22 mouse cellular contexts compared by ENCODE assay signal in the genomic region with DNA sequence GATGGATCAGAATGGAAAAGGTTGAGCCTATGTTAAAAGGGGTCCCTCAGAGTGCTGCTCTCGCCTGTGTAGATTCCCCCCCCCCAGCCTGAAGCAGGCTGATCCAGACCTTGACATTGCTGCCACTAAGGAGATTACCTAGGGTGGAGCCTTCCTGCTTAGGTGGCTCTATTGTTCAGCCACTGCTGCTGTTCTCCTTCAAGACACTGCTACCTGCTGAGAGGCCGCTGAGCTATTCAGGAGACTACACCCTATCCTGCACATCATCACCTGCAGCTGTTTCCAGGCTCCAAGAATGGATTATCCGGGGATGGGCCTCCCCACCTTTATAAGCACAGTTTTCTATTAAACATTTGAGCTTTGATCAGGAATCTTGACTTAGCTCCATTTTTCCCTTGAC. TPM values are rescaled to one million over a fixed set of nuclear protein-coding genes. Genes with fewer than 3 reads are reported as not detected.
A peak's percentile ranks its signal among the peaks of the same experiment; 100 is the strongest.
DNase-seq lines count a peak whose midpoint lies in the region; TF ChIP-seq lines count a peak whose summit lies in the region.
"Not testable (repeated sequence)": the region's sequence is repeated elsewhere in the genome, so short reads cannot be mapped to it uniquely, and the experiment has no call there.
"Had no signal": no experiment of that assay in that cellular context is flagged by ENCODE, and none has a peak within 500 bp of the region (broad histone marks: within the 10 kb centered on the region; RNA-seq: fewer than 3 reads in every experiment).

No protein-coding gene starts in this region.

- not testable (repeated sequence) for TF ChIP-seq POLR2A in ES-Bruce4 (IDR thresholded peaks at IDR 0.05; ENCODE audit: insufficient read depth, low read length)

- peak; percentile 73 for DNase-seq in ES-CJ7 (ENCODE audit: low read depth, low spot score)
- peak; percentile 1 for DNase-seq in ES-E14 (ENCODE audit: low read depth, low spot score)
- peak; percentile 81 for DNase-seq in R1 (ENCODE audit: low read depth, low spot score)
- peak; percentile 46 for DNase-seq in ZHBTc4 (ENCODE audit: low read depth, low spot score)

- H3K9ac ChIP-seq in ES-Bruce4 (ENCODE audit: low read depth, poor library complexity, severe bottlenecking); ES-E14 (ENCODE audit: insufficient read depth, low read depth, low read length, poor library complexity, severe bottlenecking): not testable (repeated sequence)

- TF ChIP-seq CTCF in ES-Bruce4 (IDR thresholded peaks at IDR 0.05; ENCODE audit: low read depth, low read length): not testable (repeated sequence)

- H3K4me3 ChIP-seq in ES-Bruce4 (ENCODE audit: low read depth, low read length); ES-E14 (ENCODE audit: insufficient read depth in 1 of 2, low read depth in 1 of 2, low read length in 2 of 2, poor library complexity in 1 of 2, severe bottlenecking in 1 of 2): not testable (repeated sequence)

- in situ Hi-C loops in ES-E14 (cut with MboI; ENCODE audit: low sequenced_read_pairs in 2 of 2, unreplicated experiment in 2 of 2): not testable (repeated sequence)

- TF ChIP-seq EP300 in ES-Bruce4 (IDR thresholded peaks at IDR 0.05; ENCODE audit: insufficient read depth, low read depth, low read length): peak; percentile 40; the same call in 1 of the 2 replicates

- H3K27me3 ChIP-seq in ES-Bruce4 (ENCODE audit: control insufficient read depth, insufficient read depth, low read length, poor library complexity, severe bottlenecking): not testable (repeated sequence)

- H3K36me3 ChIP-seq in ES-Bruce4 (ENCODE audit: control insufficient read depth, insufficient read depth, low read length, poor library complexity, severe bottlenecking); ES-E14 (ENCODE audit: control insufficient read depth, insufficient read depth, low read length, poor library complexity, severe bottlenecking): not testable (repeated sequence)

- H3K9me3 ChIP-seq in ES-Bruce4 (replicated peaks; ENCODE audit: control insufficient read depth, insufficient read depth, low read length, poor library complexity, severe bottlenecking); ES-E14 (ENCODE audit: control insufficient read depth, insufficient read depth, low read depth, low read length): not testable (repeated sequence)

- H3K27ac ChIP-seq in ES-Bruce4 (ENCODE audit: insufficient read depth, low read length); ES-E14 (ENCODE audit: insufficient read depth, low read depth, low read length, poor library complexity, severe bottlenecking): not testable (repeated sequence)

- H3K4me1 ChIP-seq in ES-Bruce4 (ENCODE audit: control insufficient read depth, insufficient read depth, low read length); ES-E14 (ENCODE audit: control insufficient read depth in 2 of 2, insufficient read depth in 2 of 2, low read length in 2 of 2, poor library complexity in 1 of 2): not testable (repeated sequence)

RNA-seq across cellular contexts. Expression of gene Gm3880, which starts 2.1 kb away (rescaled TPM):
- polyA plus RNA-seq in ES-Bruce4 (2011; ENCODE audit: insufficient read depth, insufficient read length, low read depth, missing spikeins): not detected in 2 replicates
- total RNA-seq in ES-E14 (2012; rRNA removed): 1.7 TPM in 1 of 2 replicates, not detected in the other
- total RNA-seq: adrenal gland, adult 2 months; adrenal gland, adult 8-10 months; adrenal gland, postnatal 10 days; adrenal gland, postnatal 14 days; adrenal gland, postnatal 25 days; adrenal gland, postnatal 4 days; CH12.LX; G1E; MEL had no signal
- polyA plus RNA-seq: activated CD4-positive, CD25-positive, alpha-beta regulatory T cell, adult 4 months; adrenal gland, adult 2 months; brain, embryonic 14.5 days; C2C12; CD4-positive, CD25-positive, alpha-beta regulatory T cell, adult 4 months; cerebellum, adult 2 months; G1E; Patski had no signal

RNA-seq across cellular contexts. Expression of gene Gm9112, which starts 22.7 kb away (rescaled TPM):
- polyA plus RNA-seq in ES-Bruce4 (2011; ENCODE audit: insufficient read depth, insufficient read length, low read depth, missing spikeins): 1.5 and 2.1 TPM in 2 replicates
- total RNA-seq in ES-E14 (2012; rRNA removed): 2.0 and 3.1 TPM in 2 replicates
- total RNA-seq: adrenal gland, adult 18-20 months; adrenal gland, adult 2 months; adrenal gland, adult 8-10 months; adrenal gland, postnatal 10 days; adrenal gland, postnatal 14 days; adrenal gland, postnatal 25 days; adrenal gland, postnatal 36 days; adrenal gland, postnatal 4 days; CH12.LX; G1E; MEL had no signal
- polyA plus RNA-seq: activated CD4-positive, CD25-positive, alpha-beta regulatory T cell, adult 4 months; adrenal gland, adult 2 months; brain, embryonic 14.5 days; C2C12; CD4-positive, CD25-positive, alpha-beta regulatory T cell, adult 4 months; cerebellum, adult 2 months; G1E; Patski had no signal

RNA-seq across cellular contexts. Expression of gene Dmrtc1b, which starts 23.0 kb away (rescaled TPM):
- polyA plus RNA-seq in ES-Bruce4 (2011; ENCODE audit: insufficient read depth, insufficient read length, low read depth, missing spikeins): not detected in 2 replicates
- total RNA-seq in ES-E14 (2012; rRNA removed): 0.27 TPM in 1 of 2 replicates, not detected in the other
- total RNA-seq: adrenal gland, adult 18-20 months; adrenal gland, adult 2 months; adrenal gland, adult 8-10 months; adrenal gland, postnatal 10 days; adrenal gland, postnatal 14 days; adrenal gland, postnatal 25 days; adrenal gland, postnatal 36 days; adrenal gland, postnatal 4 days; CH12.LX; G1E; MEL had no signal
- polyA plus RNA-seq: activated CD4-positive, CD25-positive, alpha-beta regulatory T cell, adult 4 months; adrenal gland, adult 2 months; brain, embryonic 14.5 days; C2C12; CD4-positive, CD25-positive, alpha-beta regulatory T cell, adult 4 months; cerebellum, adult 2 months; G1E; Patski had no signal

RNA-seq across cellular contexts. Expression of gene Phka1, which starts 40.7 kb away (rescaled TPM):
- polyA plus RNA-seq in ES-Bruce4 (2011; ENCODE audit: insufficient read depth, insufficient read length, low read depth, missing spikeins): 7.9 and 8.3 TPM in 2 replicates
- total RNA-seq in ES-E14 (2012; rRNA removed): 5.1 and 5.9 TPM in 2 replicates
- polyA plus RNA-seq: activated CD4-positive, CD25-positive, alpha-beta regulatory T cell, adult 4 months had no signal

Comparison
In these comparisons a context has a peak if more than half of its experiments do, and no peak if none do; other contexts are left out.
1. DNase-seq: peak in every context shown above with its lines; median percentile 81 in R1; 73 in ES-CJ7; 46 in ZHBTc4; 1 in ES-E14.